Mouse (Mus musculus): ENCODE measurements around the gene Npr1. TPM values are rescaled to one million over a fixed set of nuclear protein-coding genes. Genes with fewer than 3 reads are reported as not detected.

Npr1 gene
- total and polyA plus RNA-seq, 2 experiments = 5.6 to 13.2 TPM

GRCm38 (mm10) chr3:90404609-90405008 is 61.1 kb downstream of the Npr1 start:
- Histone ChIP-seq H3K27ac (replicated peaks; ENCODE audit: insufficient read depth, low read depth, low read length) (no peak overlapping the region), H3K27me3 (ENCODE audit: control insufficient read depth, insufficient read depth, low read length) (no peaks in the 10 kb centered on the region), H3K79me2 (ENCODE audit: control insufficient read depth, insufficient read depth, low read length) (no peaks in the 10 kb centered on the region), H3K36me3 (ENCODE audit: control insufficient read depth, insufficient read depth, low read length) (peaks cover 72% of the 10 kb centered on the region), H3K4me3 (ENCODE audit: insufficient read depth, low read depth, low read length) (no peak overlapping the region), H3K4me1 (ENCODE audit: control insufficient read depth, insufficient read depth, low read length) (no peaks in the 10 kb centered on the region), H3K9ac (ENCODE audit: low read depth, low read length) (no peak overlapping the region)
- TF ChIP-seq POLR2A (IDR thresholded peaks at IDR 0.05; ENCODE audit: extremely low read depth, insufficient read depth, low read length) = no peak
- no peak for TF ChIP-seq CTCF (IDR thresholded peaks at IDR 0.05; ENCODE audit: low read depth, low read length)
- 86% methylated on average over 4 of the region's 4 CpGs for WGBS
- no peak for DNase-seq (ENCODE audit: extremely low read depth, low read depth, low spot score)

DNA sequence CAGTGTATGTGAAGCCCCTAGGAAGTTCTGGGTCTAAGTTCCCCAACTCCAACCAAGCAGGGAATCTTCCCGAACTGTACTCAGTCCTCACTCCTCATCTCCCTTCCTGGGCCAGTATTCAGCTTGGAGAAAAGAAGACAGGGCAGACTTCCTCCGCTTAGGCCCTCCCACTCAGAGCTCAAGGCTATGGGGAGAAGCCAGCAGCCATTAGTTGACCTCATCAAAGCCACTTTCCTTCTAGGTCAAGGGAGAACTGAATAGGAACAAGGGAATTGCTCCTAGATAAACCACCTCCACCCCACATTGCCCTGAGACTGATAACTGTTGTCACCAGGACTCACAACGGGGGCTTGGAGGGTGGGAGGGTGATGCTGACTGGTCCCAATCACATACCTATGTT is 61.5 kb downstream of the Npr1 start:
- Histone ChIP-seq H3K4me1 (ENCODE audit: control insufficient read depth, insufficient read depth, low read length) (no peaks in the 10 kb centered on the region), H3K79me2 (ENCODE audit: control insufficient read depth, insufficient read depth, low read length) (no peaks in the 10 kb centered on the region), H3K9ac (ENCODE audit: low read depth, low read length) (no peak overlapping the region), H3K4me3 (ENCODE audit: insufficient read depth, low read depth, low read length) (no peak overlapping the region), H3K36me3 (ENCODE audit: control insufficient read depth, insufficient read depth, low read length) (peaks cover 73% of the 10 kb centered on the region), H3K27me3 (ENCODE audit: control insufficient read depth, insufficient read depth, low read length) (no peaks in the 10 kb centered on the region), H3K27ac (replicated peaks; ENCODE audit: insufficient read depth, low read depth, low read length) (no peak overlapping the region)
- TF ChIP-seq CTCF (IDR thresholded peaks at IDR 0.05; ENCODE audit: low read depth, low read length) (no peak), POLR2A (IDR thresholded peaks at IDR 0.05; ENCODE audit: extremely low read depth, insufficient read depth, low read length) (no peak)
- no peak for DNase-seq (ENCODE audit: extremely low read depth, low read depth, low spot score)
- 92% methylated on average over 3 of the region's 3 CpGs for whole genome bisulfite sequencing

GRCm38 (mm10) chr3:90400993-90401392 is 64.7 kb downstream of the Npr1 start:
- Histone ChIP-seq H3K27ac (replicated peaks; ENCODE audit: insufficient read depth, low read depth, low read length) (no peak overlapping the region), H3K79me2 (ENCODE audit: control insufficient read depth, insufficient read depth, low read length) (no peaks in the 10 kb centered on the region), H3K4me1 (ENCODE audit: control insufficient read depth, insufficient read depth, low read length) (no peaks in the 10 kb centered on the region), H3K27me3 (ENCODE audit: control insufficient read depth, insufficient read depth, low read length) (no peaks in the 10 kb centered on the region), H3K4me3 (ENCODE audit: insufficient read depth, low read depth, low read length) (no peak overlapping the region), H3K36me3 (ENCODE audit: control insufficient read depth, insufficient read depth, low read length) (peaks cover 53% of the 10 kb centered on the region), H3K9ac (ENCODE audit: low read depth, low read length) (no peak overlapping the region)
- no peak for TF ChIP-seq POLR2A (IDR thresholded peaks at IDR 0.05; ENCODE audit: extremely low read depth, insufficient read depth, low read length)
- no peak for TF ChIP-seq CTCF (IDR thresholded peaks at IDR 0.05; ENCODE audit: low read depth, low read length)
- DNase-seq (ENCODE audit: extremely low read depth, low read depth, low spot score) = no peak
- WGBS = 89% methylated on average over 4 of the region's 4 CpGs

Other genes with a start within 250 kb of the Npr1 start
- gene Jtb, start 234.3 kb downstream of the Npr1 start, total RNA-seq (2014; rRNA removed) = 44.9 and 57.5 TPM in 2 replicates
- gene Jtb, start 234.3 kb downstream of the Npr1 start, polyA plus RNA-seq (2012; rRNA removed) = 73.7 and 77.0 TPM in 2 replicates
- gene Creb3l4, start 222.4 kb downstream of the Npr1 start, total RNA-seq (2014; rRNA removed) = 0.09 and 0.13 TPM in 2 replicates
- gene Creb3l4, start 222.4 kb downstream of the Npr1 start, polyA plus RNA-seq (2012; rRNA removed) = 0.12 and 0.16 TPM in 2 replicates
- gene Slc39a1, start 217.7 kb downstream of the Npr1 start, total RNA-seq (2014; rRNA removed) = 59.3 and 64.3 TPM in 2 replicates
- gene Slc39a1, start 217.7 kb downstream of the Npr1 start, polyA plus RNA-seq (2012; rRNA removed) = 67.7 and 68.0 TPM in 2 replicates
- gene Crtc2, start 211.7 kb downstream of the Npr1 start, total RNA-seq (2014; rRNA removed) = 6.8 and 10.8 TPM in 2 replicates
- gene Crtc2, start 211.7 kb downstream of the Npr1 start, polyA plus RNA-seq (2012; rRNA removed) = 33.8 and 34.4 TPM in 2 replicates
- gene Dennd4b, start 200.7 kb downstream of the Npr1 start, total RNA-seq (2014; rRNA removed) = 2.2 and 2.8 TPM in 2 replicates
- gene Dennd4b, start 200.7 kb downstream of the Npr1 start, polyA plus RNA-seq (2012; rRNA removed) = 4.7 and 9.2 TPM in 2 replicates
- gene Gatad2b, start 172.7 kb downstream of the Npr1 start, total RNA-seq (2014; rRNA removed) = 6.3 and 7.7 TPM in 2 replicates
- gene Gatad2b, start 172.7 kb downstream of the Npr1 start, polyA plus RNA-seq (2012; rRNA removed) = 6.6 and 7.1 TPM in 2 replicates
- 0.37 and 1.1 TPM in 2 replicates for gene Slc27a3, start 75.9 kb downstream of the Npr1 start, total RNA-seq (2014; rRNA removed)
- 1.00 and 2.3 TPM in 2 replicates for gene Slc27a3, start 75.9 kb downstream of the Npr1 start, polyA plus RNA-seq (2012; rRNA removed)
- 8.9 and 11.3 TPM in 2 replicates for gene Ints3, start 32.2 kb downstream of the Npr1 start, total RNA-seq (2014; rRNA removed)
- gene Ints3, start 32.2 kb downstream of the Npr1 start, polyA plus RNA-seq (2012; rRNA removed) = 11.4 and 12.4 TPM in 2 replicates
- 13.2 and 16.0 TPM in 2 replicates for gene Ilf2, start 10.3 kb upstream of the Npr1 start, total RNA-seq (2014; rRNA removed)
- gene Ilf2, start 10.3 kb upstream of the Npr1 start, polyA plus RNA-seq (2012; rRNA removed) = 6.5 and 6.9 TPM in 2 replicates
- 12.8 and 18.5 TPM in 2 replicates for gene Snapin, start 25.2 kb upstream of the Npr1 start, total RNA-seq (2014; rRNA removed)
- gene Snapin, start 25.2 kb upstream of the Npr1 start, polyA plus RNA-seq (2012; rRNA removed) = 10.4 and 10.6 TPM in 2 replicates
- gene Chtop, start 43.6 kb upstream of the Npr1 start, total RNA-seq (2014; rRNA removed) = 30.9 and 31.0 TPM in 2 replicates
- 23.5 and 24.9 TPM in 2 replicates for gene Chtop, start 43.6 kb upstream of the Npr1 start, polyA plus RNA-seq (2012; rRNA removed)
- 115 and 123 TPM in 2 replicates for gene S100a1, start 48.5 kb upstream of the Npr1 start, total RNA-seq (2014; rRNA removed)
- 241 and 335 TPM in 2 replicates for gene S100a1, start 48.5 kb upstream of the Npr1 start, polyA plus RNA-seq (2012; rRNA removed)
- gene S100a13, start 48.6 kb upstream of the Npr1 start, total RNA-seq (2014; rRNA removed) = 70.7 and 81.7 TPM in 2 replicates
- 40.2 and 40.5 TPM in 2 replicates for gene S100a13, start 48.6 kb upstream of the Npr1 start, polyA plus RNA-seq (2012; rRNA removed)
- gene S100a14, start 61.0 kb upstream of the Npr1 start, total RNA-seq (2014; rRNA removed) = not detected in 2 replicates
- not detected in 2 replicates for gene S100a14, start 61.0 kb upstream of the Npr1 start, polyA plus RNA-seq (2012; rRNA removed)
- gene S100a16, start 71.4 kb upstream of the Npr1 start, total RNA-seq (2014; rRNA removed) = 38.0 and 40.7 TPM in 2 replicates
- gene S100a16, start 71.4 kb upstream of the Npr1 start, polyA plus RNA-seq (2012; rRNA removed) = 40.1 and 55.0 TPM in 2 replicates
- not detected in 2 replicates for gene S100a3, start 94.7 kb upstream of the Npr1 start, total RNA-seq (2014; rRNA removed)
- gene S100a3, start 94.7 kb upstream of the Npr1 start, polyA plus RNA-seq (2012; rRNA removed) = not detected in 2 replicates
- not detected in 2 replicates for gene S100a2, start 124.4 kb upstream of the Npr1 start, total RNA-seq (2014; rRNA removed)
- not detected in 2 replicates for gene S100a2, start 124.4 kb upstream of the Npr1 start, polyA plus RNA-seq (2012; rRNA removed)
- not detected in 2 replicates for gene Gm42674, start 136.0 kb upstream of the Npr1 start, total RNA-seq (2014; rRNA removed)
- not detected in 2 replicates for gene Gm42674, start 136.0 kb upstream of the Npr1 start, polyA plus RNA-seq (2012; rRNA removed)
- 2.8 and 2.9 TPM in 2 replicates for gene S100a4, start 137.9 kb upstream of the Npr1 start, total RNA-seq (2014; rRNA removed)
- 0.87 and 1.0 TPM in 2 replicates for gene S100a4, start 137.9 kb upstream of the Npr1 start, polyA plus RNA-seq (2012; rRNA removed)
- not detected in 2 replicates for gene S100a5, start 142.7 kb upstream of the Npr1 start, total RNA-seq (2014; rRNA removed)
- gene S100a5, start 142.7 kb upstream of the Npr1 start, polyA plus RNA-seq (2012; rRNA removed) = not detected in 2 replicates
- gene S100a6, start 147.0 kb upstream of the Npr1 start, total RNA-seq (2014; rRNA removed) = 2.4 and 3.6 TPM in 2 replicates
- gene S100a6, start 147.0 kb upstream of the Npr1 start, polyA plus RNA-seq (2012; rRNA removed) = 4.7 and 8.1 TPM in 2 replicates
- gene S100a7a, start 188.2 kb upstream of the Npr1 start, total RNA-seq (2014; rRNA removed) = not detected in 2 replicates
- gene S100a7a, start 188.2 kb upstream of the Npr1 start, polyA plus RNA-seq (2012; rRNA removed) = not detected in 2 replicates
- gene S100a8, start 203.1 kb upstream of the Npr1 start, total RNA-seq (2014; rRNA removed) = 1.4 and 1.7 TPM in 2 replicates
- 0.54 and 0.90 TPM in 2 replicates for gene S100a8, start 203.1 kb upstream of the Npr1 start, polyA plus RNA-seq (2012; rRNA removed)
- 2.6 and 3.6 TPM in 2 replicates for gene S100a9, start 229.9 kb upstream of the Npr1 start, total RNA-seq (2014; rRNA removed)
- 0.76 and 0.92 TPM in 2 replicates for gene S100a9, start 229.9 kb upstream of the Npr1 start, polyA plus RNA-seq (2012; rRNA removed)